Mouse (Mus musculus): ENCODE measurements around the gene C2cd2l.
"Not testable (repeated sequence)": the region's sequence is repeated elsewhere in the genome, so short reads cannot be mapped to it uniquely, and the experiment has no call there.

The C2cd2l gene

DNA sequence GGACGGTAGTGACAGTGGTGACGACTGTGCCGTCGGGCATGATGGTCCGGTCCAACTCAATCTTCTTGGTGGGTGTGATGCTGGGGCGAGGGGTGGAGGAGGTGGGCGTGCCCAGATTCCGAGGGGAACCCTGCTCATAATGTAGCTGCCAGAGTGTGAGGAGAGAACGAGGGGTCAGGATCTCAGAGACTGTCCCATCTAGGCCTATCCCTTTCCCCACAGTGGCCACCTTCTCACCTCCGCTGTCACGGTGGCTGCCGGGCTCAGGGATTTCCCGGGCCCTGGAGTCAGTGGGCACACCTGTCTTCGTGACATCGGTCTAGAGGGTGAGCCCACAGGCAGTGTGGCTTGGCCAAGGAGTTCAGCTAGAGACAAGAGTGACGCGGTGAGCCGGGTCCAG is 5.2 kb downstream of the C2cd2l start:
- no peak for DNase-seq (ENCODE audit: low read depth, low spot score)

DNA sequence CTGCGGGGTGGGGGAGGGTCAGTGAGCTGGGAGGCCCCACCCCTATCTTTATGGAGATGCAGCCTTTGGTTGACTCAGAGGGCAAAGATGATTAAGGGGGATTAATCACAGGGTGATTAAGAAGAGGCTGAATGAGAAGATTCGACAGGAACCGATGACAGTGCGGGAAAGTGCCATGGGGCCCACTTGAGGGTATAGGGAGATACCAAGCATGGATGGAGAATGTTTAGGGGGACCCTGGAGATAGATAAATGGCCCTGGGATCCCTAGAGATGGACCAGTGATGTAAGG is 5.9 kb downstream of the C2cd2l start:
- no peak for DNase-seq (ENCODE audit: low read depth, low spot score)

DNA sequence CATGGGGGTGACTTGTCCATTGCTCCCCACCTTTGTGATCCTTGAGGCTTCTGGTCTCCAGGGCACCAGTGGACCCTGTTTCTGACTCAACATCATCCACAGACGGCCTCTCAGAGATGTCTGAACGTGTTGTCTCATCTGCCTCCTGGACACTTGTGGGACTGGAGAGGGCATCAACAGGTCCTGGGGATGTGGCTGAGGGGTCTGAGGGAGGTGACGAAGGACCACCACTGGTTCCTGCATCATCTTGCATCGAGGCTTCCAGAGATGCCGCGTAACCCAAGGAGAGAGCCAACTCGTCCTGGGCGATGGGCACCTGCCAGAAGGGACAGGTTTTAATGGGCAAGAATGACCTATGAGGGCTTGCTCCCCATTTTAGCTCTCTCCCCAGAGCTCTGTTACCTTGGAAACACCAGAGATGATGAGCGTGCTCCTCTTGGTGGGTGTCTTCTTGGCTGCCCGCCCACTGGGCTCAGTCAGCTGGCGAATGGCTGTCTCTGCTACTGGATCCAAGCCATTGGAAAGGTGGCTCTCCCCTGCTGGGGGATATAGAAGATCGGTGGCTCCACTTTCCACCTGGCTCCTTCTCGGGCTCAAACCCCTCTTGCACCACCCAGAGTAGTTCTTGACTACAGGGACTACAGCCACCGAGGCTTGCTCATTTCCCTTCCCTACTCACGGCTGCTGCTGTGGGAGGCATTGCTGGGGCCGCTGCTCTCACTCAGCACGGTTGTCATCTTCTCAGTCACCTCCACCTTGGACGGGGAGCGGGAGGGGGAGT is 6.4 kb downstream of the C2cd2l start:
- no peak for DNase-seq (ENCODE audit: low read depth, low spot score)

DNA sequence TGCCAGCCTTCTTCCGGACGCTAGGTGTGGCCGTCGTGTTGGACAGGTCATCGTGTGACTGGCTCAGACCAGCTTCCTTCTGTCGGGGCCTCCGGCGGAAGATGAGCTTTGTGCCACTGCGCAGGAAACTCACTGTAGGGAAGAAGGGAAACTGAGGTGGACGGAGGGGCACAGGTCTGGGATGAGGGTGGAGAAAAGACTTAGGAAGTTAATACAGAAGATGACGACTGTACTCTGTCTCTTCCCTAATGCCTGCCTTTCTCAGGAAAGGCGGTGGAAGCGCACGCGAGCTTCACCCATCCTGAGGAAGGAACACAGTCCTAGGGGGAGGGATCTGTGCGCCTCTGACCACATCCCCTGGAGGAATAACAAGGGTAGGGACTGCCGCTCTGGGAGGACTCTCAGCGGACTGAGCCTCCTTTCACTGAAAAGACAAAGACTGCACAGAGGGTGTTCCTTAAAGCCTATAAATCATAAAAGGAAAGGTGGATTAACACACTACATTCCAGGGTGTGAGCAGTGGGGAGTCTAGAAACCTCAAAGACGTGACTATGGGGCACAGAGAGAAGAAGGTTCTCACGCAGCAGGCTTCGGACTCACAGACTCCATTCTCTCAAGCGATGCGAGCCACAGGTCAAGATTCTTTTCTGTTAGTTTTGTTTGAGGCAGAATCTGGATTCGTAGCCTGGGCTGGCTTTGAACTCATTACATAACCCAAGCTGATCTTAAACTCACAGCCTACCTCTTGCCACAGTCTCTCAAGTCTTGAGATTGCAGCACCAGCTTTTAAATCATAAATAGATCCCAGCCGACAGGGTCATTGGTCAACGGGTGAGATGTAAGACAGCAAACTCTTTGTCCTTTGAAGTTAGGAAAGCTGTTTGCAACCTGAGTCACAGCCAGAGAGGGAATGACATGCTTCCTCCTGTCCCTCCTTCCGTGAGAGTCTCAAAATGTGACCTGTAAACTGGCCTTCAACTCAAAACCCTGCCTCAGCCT is 8.7 kb downstream of the C2cd2l start:
- no peak for DNase-seq (ENCODE audit: low read depth, low spot score)

DNA sequence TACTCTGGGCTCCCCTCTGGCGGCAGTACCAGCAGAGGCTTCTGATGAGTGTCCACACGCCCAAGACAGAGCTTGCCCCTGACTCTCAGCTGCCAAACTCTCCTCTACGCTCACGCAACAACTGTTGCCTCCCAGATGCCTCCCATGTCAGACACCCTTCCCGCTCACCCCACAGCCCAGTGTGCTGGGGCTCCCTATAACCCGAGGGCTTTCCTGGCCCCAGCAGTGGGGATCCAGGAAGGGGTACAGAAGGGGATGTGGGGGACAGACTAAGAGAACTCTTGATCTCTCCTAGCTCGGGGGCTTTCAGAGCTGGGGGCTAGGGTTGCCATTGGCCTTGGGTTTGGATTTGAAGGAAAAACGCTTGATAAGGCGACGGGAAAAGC is 9.3 kb downstream of the C2cd2l start:
- DNase-seq (ENCODE audit: low read depth, low spot score), result no peak

DNA sequence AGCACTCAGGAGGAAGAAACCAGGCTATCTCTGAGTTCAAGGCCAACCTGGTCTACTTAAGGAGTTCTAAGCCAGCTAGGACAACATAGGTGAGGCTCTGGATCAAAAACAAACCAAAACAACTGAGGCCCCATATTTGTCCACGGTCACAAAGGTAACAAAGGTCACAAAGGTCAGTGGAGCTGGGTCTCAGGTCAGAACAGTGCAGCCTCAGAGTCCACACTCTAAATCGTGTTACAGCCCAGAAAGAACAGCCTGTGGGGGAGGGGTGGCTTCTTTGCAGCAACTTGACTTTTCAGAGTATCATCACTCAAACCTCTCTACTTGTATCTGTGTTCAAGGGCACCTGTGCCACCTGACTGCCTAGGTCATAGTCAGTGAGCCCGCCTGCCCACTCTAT is 10.3 kb downstream of the C2cd2l start:
- DNase-seq (ENCODE audit: low read depth, low spot score), result no peak

DNA sequence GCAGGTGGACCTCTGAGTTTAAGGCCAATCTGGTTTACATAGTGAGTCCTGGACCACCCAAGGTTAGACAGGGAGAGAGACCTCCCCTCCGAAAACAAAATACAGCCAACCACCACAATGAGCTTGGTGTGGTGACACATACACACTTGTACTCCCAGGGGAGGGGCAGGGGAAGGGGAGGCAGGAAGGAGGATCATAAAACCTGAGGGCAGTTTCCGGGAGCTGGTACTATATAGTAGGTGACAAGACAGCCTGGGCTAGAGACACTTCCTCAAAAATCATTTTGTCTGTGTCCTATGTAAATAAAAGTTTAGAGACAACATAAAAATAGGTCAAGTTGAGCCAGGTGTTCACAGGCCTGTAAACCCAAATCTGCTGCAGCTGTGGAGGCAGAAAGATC is 12.8 kb downstream of the C2cd2l start:
- no peak for DNase-seq (ENCODE audit: low read depth, low spot score)

DNA sequence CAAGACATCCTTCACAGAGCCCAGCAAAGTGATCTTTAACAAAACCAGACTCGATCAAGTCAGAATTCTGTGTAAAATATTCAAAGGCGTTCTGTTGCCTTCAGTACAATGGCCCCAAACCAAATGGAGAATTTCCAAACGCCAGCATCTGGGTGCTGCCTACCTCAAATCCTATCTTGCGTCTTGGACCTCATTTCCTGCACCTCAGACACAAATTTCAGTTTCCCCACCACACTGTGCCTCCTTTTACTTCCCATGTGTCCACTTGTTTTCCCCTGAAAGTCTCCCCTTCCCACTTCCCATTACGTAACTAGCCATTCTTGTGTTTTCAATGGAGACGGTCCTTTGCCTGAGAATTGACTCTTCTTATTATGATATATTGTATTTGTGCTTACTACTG is 13.6 kb downstream of the C2cd2l start:
- no peak for DNase-seq (ENCODE audit: low read depth, low spot score)

DNA sequence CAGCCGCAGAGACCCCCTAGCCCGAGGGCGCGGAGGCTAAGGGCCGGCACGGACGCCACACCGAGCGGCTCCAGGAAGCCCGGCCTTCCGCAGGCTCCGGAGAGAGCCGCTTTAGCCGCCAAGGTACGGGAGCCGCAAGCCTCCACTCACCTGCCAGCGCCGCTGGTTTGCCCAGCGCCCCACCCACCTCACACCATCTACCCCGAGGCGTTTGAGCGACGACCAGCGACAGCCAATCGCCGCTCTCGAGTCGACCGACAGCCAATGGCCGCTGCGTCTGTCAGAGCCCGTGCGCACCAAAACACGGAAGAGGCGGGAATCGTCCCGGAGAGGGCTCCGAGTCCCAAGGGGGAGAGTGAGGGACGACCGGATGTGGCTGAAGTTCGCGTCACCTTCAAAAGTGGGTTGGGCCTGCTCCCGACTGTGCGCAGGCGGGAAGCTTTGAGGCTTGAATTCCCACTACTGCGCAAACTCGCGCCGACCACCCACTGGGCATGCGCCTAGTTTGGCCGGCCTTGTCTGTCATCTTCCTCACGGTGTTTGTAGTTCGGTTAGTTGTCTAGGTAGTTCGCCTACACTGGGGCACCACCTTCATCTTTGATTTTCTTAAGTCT is 14.5 kb downstream of the C2cd2l start, which contains the start of gene Hinfp:
Gene Hinfp (minus strand): TSS at position 206 of the 614 bp plus-strand sequence.
- DNase-seq (ENCODE audit: low read depth, low spot score), result peak; percentile 98

DNA sequence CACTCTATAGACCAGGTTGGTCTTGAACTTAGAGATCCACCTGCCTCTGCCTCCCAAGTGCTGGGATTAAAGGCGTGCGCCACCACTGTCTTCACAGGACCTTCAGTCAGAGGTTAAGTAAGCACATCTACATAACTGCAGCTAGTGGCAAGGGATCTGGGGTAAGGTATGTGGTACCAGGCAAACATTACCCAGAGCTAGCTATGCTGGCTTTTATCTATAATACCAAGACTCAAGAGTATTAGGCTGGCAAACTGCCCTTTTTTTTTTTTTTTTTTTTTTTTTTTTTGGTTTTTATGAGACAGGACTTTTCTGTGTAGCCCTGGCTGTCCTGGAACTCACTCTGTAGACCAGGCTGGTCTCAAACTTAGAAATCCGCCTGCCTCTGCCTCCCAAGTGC is 20.1 kb downstream of the C2cd2l start:
- not testable (repeated sequence) for DNase-seq (ENCODE audit: low read depth, low spot score)

DNA sequence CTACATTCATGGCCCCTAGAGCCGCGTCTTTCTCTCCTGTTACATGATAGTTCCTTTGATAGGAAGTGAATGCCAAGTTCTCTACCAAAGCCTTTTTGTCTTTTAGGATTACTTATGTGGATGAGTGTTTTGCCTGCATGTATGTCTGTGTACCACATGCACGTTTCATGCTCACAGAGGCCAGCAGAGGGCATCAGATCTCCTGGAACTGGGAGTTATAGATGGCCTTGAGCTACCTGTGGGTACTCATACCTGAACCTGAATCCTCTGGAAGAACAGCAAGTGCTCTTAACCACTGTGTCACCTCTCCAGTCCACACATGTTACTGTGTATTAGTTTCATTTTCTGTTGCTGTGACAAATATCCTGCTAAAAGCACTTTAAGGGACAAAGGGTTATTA is 27.6 kb downstream of the C2cd2l start:
- no peak for DNase-seq (ENCODE audit: low read depth, low spot score)

DNA sequence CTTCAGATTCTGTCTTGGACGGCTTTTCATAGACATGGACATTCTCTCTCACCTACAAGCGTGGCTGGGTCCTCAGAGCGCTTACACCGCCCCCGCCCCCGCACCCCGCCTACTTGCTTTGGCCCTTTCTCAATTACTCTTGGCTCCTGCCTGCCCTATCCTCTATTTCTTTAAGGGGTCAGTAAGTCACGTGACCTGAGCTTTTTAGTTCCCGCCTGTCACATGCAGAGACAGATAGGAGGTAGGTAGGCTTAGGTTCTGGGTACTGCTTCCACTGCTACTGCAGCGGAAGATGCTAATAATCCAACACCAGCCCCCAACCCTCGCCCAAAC is 31.2 kb downstream of the C2cd2l start:
- DNase-seq (ENCODE audit: low read depth, low spot score), result no peak

DNA sequence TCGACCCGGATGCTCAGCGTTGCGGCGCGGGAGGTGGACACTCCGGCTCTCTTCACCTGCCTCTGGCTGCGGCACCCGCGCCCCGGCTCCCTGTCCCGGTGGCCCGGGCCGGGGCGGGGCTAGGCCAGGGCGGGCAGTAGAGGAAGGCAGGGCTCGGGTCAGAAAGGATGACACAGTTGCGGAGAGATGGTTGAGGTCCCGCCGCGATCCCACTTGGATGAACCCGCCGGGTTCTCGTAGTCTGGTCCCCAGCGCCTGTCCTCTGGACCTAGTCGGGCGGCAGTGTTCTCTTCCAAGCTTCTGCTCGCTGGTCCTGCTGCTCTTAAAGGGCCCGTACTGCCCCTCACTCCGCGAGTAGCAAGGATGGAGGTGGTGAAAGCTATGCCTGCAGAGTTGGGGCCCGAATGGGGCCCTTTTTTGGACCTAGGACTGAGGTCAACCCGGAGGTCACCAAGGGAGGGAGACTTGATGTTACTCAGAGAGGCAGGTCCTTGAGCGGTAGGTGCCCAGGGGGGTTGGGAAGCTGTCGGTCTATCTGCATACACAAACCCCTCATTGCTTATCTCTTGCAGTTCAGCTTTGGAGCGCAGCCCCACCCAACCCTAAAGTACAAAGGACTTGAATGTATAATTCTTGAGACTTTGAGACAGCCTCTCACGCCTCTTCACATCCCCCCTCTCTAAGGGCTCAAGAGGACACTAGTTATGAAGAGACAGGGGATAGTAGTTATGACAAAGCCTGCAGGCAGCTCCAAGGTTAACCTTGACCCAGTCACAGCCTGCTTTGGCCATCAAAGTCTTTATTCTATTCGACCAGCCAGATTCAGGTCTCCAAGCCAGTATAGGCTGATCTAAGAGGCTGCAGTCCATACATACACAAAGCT is 31.8 kb downstream of the C2cd2l start, which contains the start of gene Abcg4:
Gene Abcg4 (minus strand): TSS at position 540 of the 883 bp plus-strand sequence.
- DNase-seq (ENCODE audit: low read depth, low spot score), result no peak

DNA sequence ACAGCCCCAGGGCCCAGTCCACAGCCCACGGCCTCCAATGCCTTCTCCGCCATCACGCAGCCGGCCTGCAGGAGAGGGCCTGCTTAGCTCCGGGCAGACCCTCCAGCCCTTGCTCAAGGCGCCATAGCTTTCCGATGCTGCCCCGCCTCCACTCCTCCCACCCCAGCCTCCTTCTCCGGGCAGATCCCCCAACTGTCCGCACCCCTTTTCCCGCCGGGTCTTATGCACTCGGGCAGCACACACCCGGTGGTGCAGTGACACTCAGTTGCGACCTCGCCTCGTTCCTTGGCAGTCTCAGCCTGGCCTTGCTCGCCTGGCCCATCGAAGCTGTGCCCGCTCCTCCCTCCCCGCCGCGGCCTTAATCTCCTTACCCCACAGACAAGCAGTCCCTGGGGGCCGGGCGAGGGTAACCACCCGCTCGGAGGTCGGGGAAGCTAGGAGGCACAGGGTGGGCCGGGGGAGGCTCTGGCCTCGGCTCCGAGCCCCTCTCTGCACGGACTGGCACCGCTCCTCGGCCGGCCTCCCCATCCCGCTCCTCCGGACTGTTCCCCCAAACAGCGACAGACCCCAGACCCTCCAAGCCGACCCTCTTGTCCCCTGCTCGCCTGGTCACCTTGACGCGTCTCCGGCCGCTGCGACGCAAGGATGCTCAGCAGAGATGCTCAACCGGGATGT is 32.5 kb downstream of the C2cd2l start:
- no peak for DNase-seq (ENCODE audit: low read depth, low spot score)

DNA sequence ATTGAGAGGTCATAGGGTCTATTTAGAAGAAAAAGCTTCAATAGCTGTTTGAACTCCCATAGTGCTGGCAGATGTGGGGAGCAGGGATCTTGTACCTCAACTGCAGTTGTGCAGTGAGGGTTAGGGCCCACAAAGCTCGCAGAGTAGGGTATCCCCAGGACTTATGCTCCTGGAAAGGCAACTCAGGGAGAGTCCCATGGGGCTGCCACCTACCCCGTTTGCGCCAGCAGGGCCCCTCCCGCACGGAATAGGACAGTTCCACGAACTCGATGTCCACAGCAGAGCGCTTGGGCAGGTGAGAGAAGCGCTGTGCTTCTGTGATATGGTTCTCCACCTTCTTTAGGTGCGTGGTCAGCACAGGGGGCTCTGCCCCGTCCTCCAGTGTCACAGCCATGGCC is 33.1 kb downstream of the C2cd2l start:
- DNase-seq (ENCODE audit: low read depth, low spot score), result no peak

DNA sequence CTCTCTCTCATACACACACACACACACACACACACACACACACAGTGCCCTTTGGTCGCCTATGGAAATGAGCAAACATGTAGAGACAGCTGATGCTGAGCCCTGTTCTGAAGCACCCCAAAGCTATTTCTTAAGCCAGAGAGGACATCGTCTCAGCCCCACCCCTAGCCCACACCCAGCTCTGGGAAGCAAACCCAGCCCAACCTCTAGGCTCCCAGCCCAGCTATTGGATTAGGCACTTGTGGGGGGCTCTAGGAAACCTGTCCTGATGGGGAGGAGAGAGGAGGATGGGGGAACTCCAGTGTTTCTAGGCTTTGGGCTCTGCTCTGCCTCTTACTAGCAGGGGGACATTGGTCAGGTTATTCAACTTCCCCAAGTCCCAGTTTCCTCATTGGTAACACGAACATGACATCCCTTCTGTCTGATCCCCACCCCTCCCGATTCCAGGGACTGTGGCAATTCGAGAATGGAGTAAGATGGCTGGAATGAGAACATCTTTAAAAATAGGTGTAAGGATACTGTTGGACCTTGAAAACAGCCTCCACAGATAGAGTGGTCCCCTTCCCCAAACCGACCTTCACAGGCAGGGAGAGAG is 33.7 kb downstream of the C2cd2l start:
- DNase-seq (ENCODE audit: low read depth, low spot score), result no peak

DNA sequence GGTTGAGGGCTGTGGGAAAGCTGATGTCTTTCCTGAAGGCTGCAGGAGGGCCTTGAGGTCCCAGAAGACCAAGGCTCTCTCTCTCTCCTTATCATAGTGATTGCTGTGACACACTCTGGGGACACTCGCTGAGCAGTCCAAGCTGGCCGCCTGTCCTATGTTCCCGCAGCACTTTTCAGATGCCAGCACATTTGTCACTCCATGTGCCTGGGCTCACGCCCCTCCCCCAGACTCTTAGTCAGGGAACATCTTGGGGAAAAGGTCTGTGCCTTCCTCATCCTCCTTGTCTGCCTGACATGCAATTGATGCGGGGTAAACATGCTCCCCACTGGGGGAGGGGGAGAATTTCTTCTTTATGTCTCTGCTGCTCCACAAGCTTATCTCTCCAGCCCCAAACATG is 36.9 kb downstream of the C2cd2l start:
- DNase-seq (ENCODE audit: low read depth, low spot score), result no peak

DNA sequence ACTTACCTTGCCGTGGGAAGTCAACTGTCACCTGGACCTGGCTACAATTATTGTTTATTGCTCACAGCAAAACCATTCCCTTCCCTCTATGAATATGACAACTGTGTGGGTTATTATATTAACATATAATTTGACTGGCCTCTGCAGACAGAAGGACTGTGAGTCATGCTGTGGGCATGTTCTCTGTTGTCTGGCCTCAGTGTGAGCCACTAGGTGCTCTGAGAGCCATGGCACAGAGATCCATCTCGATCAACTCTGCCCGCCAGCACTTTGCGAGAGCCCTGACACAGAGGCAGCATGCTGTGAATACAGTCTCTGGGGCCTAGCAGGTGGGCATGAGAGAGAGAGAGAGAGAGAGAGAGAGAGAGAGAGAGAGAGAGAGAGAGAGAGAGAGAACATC is 50.1 kb downstream of the C2cd2l start:
- no peak for DNase-seq (ENCODE audit: low read depth, low spot score)

DNA sequence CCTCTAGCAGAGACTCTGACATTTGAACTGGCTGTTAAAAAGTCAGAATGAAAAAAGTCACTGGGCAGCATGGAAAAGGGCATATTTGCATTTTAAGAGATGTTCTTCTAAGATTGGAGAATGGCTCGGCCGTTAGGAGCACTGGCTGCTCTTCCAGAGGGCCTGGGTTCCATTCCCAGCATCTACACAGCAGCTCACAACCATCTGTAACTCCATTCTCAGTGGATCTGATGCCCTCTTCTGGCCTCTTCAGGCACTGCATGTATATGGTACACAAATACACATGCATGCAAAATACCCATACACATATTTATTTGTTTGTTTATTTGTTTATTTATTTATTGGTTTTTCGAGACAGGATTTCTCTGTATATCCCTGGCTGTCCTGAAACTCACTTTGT is 51.0 kb downstream of the C2cd2l start:
- no peak for DNase-seq (ENCODE audit: low read depth, low spot score)

DNA sequence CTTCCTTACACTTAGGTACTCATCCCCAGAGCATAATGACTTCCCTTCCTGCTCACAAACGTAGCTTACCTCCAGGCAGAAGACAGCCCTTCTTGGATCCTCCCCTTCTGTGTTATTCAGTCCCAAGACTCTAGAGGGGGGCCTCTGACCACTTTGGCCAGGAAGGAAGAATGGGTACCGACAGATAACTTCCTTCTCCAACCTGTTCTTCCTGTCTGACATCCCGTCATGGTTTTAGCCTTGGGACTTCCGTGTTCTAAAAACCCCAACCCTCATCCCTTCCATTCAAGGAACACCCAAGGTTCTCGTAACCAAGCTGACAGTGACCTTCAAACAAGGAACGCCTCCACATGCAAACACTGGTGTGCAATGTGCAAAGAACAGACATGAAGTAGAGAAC is 51.7 kb downstream of the C2cd2l start, which contains the start of gene Nlrx1:
Gene Nlrx1 (minus strand): TSS at position 168 of the 400 bp plus-strand sequence.
- no peak for DNase-seq (ENCODE audit: low read depth, low spot score)

DNA sequence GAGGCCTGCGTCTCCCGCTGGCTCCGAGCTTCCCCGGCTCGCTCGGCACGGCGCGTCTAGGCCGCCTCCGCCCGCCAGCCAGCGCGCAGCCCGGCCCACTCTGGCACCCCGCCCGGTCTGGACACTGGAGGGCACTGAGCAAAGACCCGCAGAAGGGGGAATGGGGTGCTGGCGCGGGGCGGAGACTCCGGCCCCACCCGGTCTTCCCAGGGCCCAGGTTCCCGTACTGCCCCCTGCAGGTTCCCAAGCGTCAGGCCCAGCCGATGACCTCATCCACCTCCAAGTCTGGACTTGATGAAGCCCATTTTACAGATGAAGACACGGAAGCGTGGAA is 52.1 kb downstream of the C2cd2l start:
- peak; percentile 63 for DNase-seq (ENCODE audit: low read depth, low spot score)
